Mouse (Mus musculus): ENCODE results near the gene Ndrg3. TPM values are rescaled to one million over a fixed set of nuclear protein-coding genes. Genes with fewer than 3 reads are reported as not detected.
A peak's percentile ranks its signal among the peaks of the same experiment; 100 is the strongest.

Gene Ndrg3
- polyA plus RNA-seq, 1 experiment from 2014 or later, result 21.1 TPM

GRCm38 (mm10) chr2:157007234-157007596, 15.4 kb upstream of the Ndrg3 start:
- DNase-seq (ENCODE audit: low spot score) (no peak), ATAC-seq (ENCODE audit: low FRiP score, low TSS enrichment) (no peak; the same call in 1 of the 2 replicates)
- WGBS, result 27% methylated on average over 5 of the region's 5 CpGs
- Histone ChIP-seq H3K36me3 (ENCODE audit: control insufficient read depth, insufficient read depth, low read length) (no peaks in the 10 kb centered on the region; the same call in 1 of the 2 replicates), H3K9ac (ENCODE audit: low read length) (peak overlapping the region; percentile 73), H3K27ac (replicated peaks) (peak overlapping the region; percentile 75), H3K9me3 (ENCODE audit: control insufficient read depth, low read length) (no peaks in the 10 kb centered on the region), H3K27me3 (ENCODE audit: control insufficient read depth, insufficient read depth, low read length) (no peaks in the 10 kb centered on the region), H3K4me2 (replicated peaks; ENCODE audit: low read depth) (peak overlapping the region; percentile 98), H3K4me1 (replicated peaks; ENCODE audit: control insufficient read depth, insufficient read depth) (peaks cover 4% of the 10 kb centered on the region; the same call in 1 of the 2 replicates), H3K4me3 (ENCODE audit: low read depth, low read length) (peak overlapping the region; percentile 66)
- TF ChIP-seq CTCF (IDR thresholded peaks at IDR 0.05; ENCODE audit: low read depth), result no peak
- no peak for TF ChIP-seq EP300 (optimal IDR thresholded peaks at IDR 0.05)

DNA sequence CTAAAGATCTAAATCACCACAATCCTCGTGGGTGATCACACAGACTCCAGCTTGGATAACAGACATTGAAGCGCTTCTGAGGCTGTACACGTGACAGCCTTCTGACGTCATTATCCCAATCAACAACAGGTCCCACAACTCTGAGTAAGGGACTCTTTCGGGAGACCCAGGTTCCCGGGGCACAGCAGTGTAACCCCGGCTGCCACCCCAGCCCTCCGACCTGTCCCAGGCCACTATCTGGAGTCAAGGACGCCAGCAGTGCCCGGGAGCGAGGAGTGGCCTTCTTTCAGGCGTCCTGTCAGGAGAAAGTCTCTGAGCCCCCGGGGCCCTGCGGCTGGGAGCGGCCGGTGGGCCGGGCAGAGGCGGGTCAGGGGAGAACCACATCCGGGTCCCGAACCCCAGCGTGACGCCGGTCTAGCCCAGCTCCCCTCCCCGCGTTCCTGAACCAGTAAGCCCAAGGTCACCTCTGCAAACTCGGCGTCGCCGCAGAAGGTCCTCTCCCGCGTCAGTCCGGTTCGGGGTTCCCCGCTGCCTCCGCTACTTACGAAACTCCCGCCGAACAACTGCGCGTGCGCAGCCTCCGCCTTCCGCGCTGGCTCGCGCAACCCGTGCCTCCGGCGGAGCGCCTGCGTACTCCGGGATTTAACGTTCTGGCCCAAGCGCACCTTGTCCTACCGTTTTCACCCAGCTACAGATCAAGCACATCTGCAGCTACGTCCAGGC, 14.8 kb upstream of the Ndrg3 start, which contains the start of gene Dsn1:
Gene Dsn1 (minus strand): TSS at position 644 of the 723 bp plus-strand sequence.
- ATAC-seq (ENCODE audit: low FRiP score, low TSS enrichment), result peak; percentile 80
- Histone ChIP-seq H3K4me2 (replicated peaks; ENCODE audit: low read depth) (peak within 1 kb of the TSS; percentile 98), H3K9ac (ENCODE audit: low read length) (peak within 1 kb of the TSS; percentile 73), H3K4me1 (replicated peaks; ENCODE audit: control insufficient read depth, insufficient read depth) (peaks cover 4% of the 10 kb centered on the region; the same call in 1 of the 2 replicates), H3K27ac (replicated peaks) (peak within 1 kb of the TSS; percentile 75), H3K9me3 (ENCODE audit: control insufficient read depth, low read length) (no peaks in the 10 kb centered on the region), H3K27me3 (ENCODE audit: control insufficient read depth, insufficient read depth, low read length) (no peaks in the 10 kb centered on the region), H3K4me3 (ENCODE audit: low read depth, low read length) (peak within 1 kb of the TSS; percentile 66), H3K36me3 (ENCODE audit: control insufficient read depth, insufficient read depth, low read length) (no peaks in the 10 kb centered on the region; the same call in 1 of the 2 replicates)
- WGBS, result under 1% methylated on average over 54 of the region's 56 CpGs
- TF ChIP-seq EP300 (optimal IDR thresholded peaks at IDR 0.05) (no peak), CTCF (IDR thresholded peaks at IDR 0.05; ENCODE audit: low read depth) (no peak)
- peak; percentile 89 for DNase-seq (ENCODE audit: low spot score)

GRCm38 (mm10) chr2:157002321-157002720, 10.5 kb upstream of the Ndrg3 start:
- H3K9me3 ChIP-seq (ENCODE audit: control insufficient read depth, low read length), result no peaks in the 10 kb centered on the region
- no peak overlapping the region for H3K4me3 ChIP-seq (ENCODE audit: low read depth, low read length)
- H3K9ac ChIP-seq (ENCODE audit: low read length), result no peak overlapping the region
- WGBS, result 83% methylated on average over 4 of the region's 4 CpGs
- ATAC-seq (ENCODE audit: low FRiP score, low TSS enrichment), result no peak
- DNase-seq (ENCODE audit: low spot score), result no peak
- H3K36me3 ChIP-seq (ENCODE audit: control insufficient read depth, insufficient read depth, low read length), result peaks cover 2% of the 10 kb centered on the region; the same call in 1 of the 2 replicates
- no peak overlapping the region for H3K4me2 ChIP-seq (replicated peaks; ENCODE audit: low read depth)
- TF ChIP-seq CTCF (IDR thresholded peaks at IDR 0.05; ENCODE audit: low read depth) (no peak), EP300 (optimal IDR thresholded peaks at IDR 0.05) (no peak)
- H3K27me3 ChIP-seq (ENCODE audit: control insufficient read depth, insufficient read depth, low read length), result no peaks in the 10 kb centered on the region
- no peaks in the 10 kb centered on the region; the same call in 1 of the 2 replicates for H3K4me1 ChIP-seq (replicated peaks; ENCODE audit: control insufficient read depth, insufficient read depth)
- no peak overlapping the region for H3K27ac ChIP-seq (replicated peaks)

- ATAC-seq (ENCODE audit: low FRiP score, low TSS enrichment), result no peak
- Histone ChIP-seq H3K4me2 (replicated peaks; ENCODE audit: low read depth) (no peak overlapping the region), H3K27me3 (ENCODE audit: control insufficient read depth, insufficient read depth, low read length) (no peaks in the 10 kb centered on the region), H3K4me1 (replicated peaks; ENCODE audit: control insufficient read depth, insufficient read depth) (no peaks in the 10 kb centered on the region), H3K4me3 (ENCODE audit: low read depth, low read length) (no peak overlapping the region), H3K36me3 (ENCODE audit: control insufficient read depth, insufficient read depth, low read length) (peaks cover 2% of the 10 kb centered on the region; the same call in 1 of the 2 replicates), H3K9me3 (ENCODE audit: control insufficient read depth, low read length) (no peaks in the 10 kb centered on the region), H3K9ac (ENCODE audit: low read length) (no peak overlapping the region), H3K27ac (replicated peaks) (no peak overlapping the region)
- 89% methylated on average over 5 of the region's 5 CpGs for WGBS
- TF ChIP-seq CTCF (IDR thresholded peaks at IDR 0.05; ENCODE audit: low read depth) (no peak), EP300 (optimal IDR thresholded peaks at IDR 0.05) (no peak)
- no peak for DNase-seq (ENCODE audit: low spot score)
Observed at GRCm38 (mm10) chr2:156998263-156998662, 6.4 kb upstream of the Ndrg3 start.

DNA sequence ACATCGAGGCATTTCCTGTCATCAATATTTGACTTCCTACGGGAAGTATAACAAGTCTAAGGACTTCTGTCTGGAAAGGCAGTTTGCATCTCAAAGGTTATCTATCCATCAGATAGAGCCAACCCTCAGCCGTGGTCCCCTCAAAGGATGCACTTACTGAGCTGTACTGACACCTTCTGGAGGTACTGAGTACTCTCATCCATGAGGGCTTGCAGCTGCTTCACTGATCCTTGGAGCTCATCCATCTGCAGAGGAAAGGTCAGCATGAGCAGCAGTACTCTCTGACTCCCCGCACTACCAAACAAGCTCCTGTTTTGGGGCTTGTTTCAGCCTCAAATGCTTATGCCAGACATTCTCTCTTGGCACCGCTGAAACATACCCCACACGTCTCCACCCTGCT, 4.7 kb upstream of the Ndrg3 start:
- H3K9me3 ChIP-seq (ENCODE audit: control insufficient read depth, low read length), result no peaks in the 10 kb centered on the region
- no peak overlapping the region for H3K4me2 ChIP-seq (replicated peaks; ENCODE audit: low read depth)
- ATAC-seq (ENCODE audit: low FRiP score, low TSS enrichment) (no peak), DNase-seq (ENCODE audit: low spot score) (no peak)
- no peak overlapping the region for H3K9ac ChIP-seq (ENCODE audit: low read length)
- no peaks in the 10 kb centered on the region for H3K27me3 ChIP-seq (ENCODE audit: control insufficient read depth, insufficient read depth, low read length)
- no peak for TF ChIP-seq EP300 (optimal IDR thresholded peaks at IDR 0.05)
- TF ChIP-seq CTCF (IDR thresholded peaks at IDR 0.05; ENCODE audit: low read depth), result peak; percentile 86
- no peak overlapping the region for H3K4me3 ChIP-seq (ENCODE audit: low read depth, low read length)
- H3K4me1 ChIP-seq (replicated peaks; ENCODE audit: control insufficient read depth, insufficient read depth), result no peaks in the 10 kb centered on the region
- no peak overlapping the region for H3K27ac ChIP-seq (replicated peaks)
- 38% methylated on average over 6 of the region's 6 CpGs for WGBS
- H3K36me3 ChIP-seq (ENCODE audit: control insufficient read depth, insufficient read depth, low read length), result peaks cover 2% of the 10 kb centered on the region; the same call in 1 of the 2 replicates

Measured in stomach, postnatal 0 days (tissue).